Mouse (Mus musculus) spleen, adult 2 months (tissue): ENCODE measurements around the gene Aqp11. TPM values are rescaled to one million over a fixed set of nuclear protein-coding genes. Genes with fewer than 3 reads are reported as not detected.

Source experiments
- DNase-seq, 2 experiments: peaks; one replicate each; pipeline versions ENCODE4 v3.0.0 to v3.0.0-alpha.2; 2012 to 2021; ENCODE audit warnings: low spot score in 2 of 2, low read depth in 1 of 2
- H3K27ac ChIP-seq: fragments of 200-500 bp; 2 replicates; pipeline ENCODE4 v1.5.1; 2012; ENCODE audit warnings: low read length, inconsistent platforms; ENCODE audit not compliant: insufficient read depth
- H3K27me3 ChIP-seq: fragments of 200-500 bp; 2 replicates; pipeline ENCODE4 v1.6.1; 2012; ENCODE audit warnings: mild to moderate bottlenecking, moderate library complexity, low read length, inconsistent platforms; ENCODE audit not compliant: control insufficient read depth, insufficient read depth
- H3K36me3 ChIP-seq: fragments of 200-500 bp; 2 replicates; pipeline ENCODE4 v1.6.1; 2012; ENCODE audit warnings: mild to moderate bottlenecking, low read length, inconsistent platforms; ENCODE audit not compliant: control insufficient read depth, insufficient read depth
- H3K4me1 ChIP-seq: fragments of 200-500 bp; 2 replicates; pipeline ENCODE4 v1.6.1; 2011; ENCODE audit warnings: inconsistent platforms; ENCODE audit not compliant: control insufficient read depth, insufficient read depth, insufficient read length
- H3K4me3 ChIP-seq: fragments of 200-500 bp; 2 replicates; pipeline ENCODE4 v1.5.1; 2011; ENCODE audit warnings: mild to moderate bottlenecking, inconsistent platforms; ENCODE audit not compliant: insufficient read depth, insufficient read length; ENCODE audit errors: extremely low read depth
- CTCF ChIP-seq: fragments of 200-500 bp; IDR thresholded peaks from 2 replicates; pipeline ENCODE4 v1.5.1; 2011; ENCODE audit warnings: mild to moderate bottlenecking, inconsistent platforms; ENCODE audit not compliant: insufficient read depth, insufficient read length, insufficient replicate concordance; ENCODE audit errors: extremely low read depth
- POLR2A ChIP-seq: fragments of 200-500 bp; IDR thresholded peaks from 2 replicates; pipeline ENCODE4 v1.6.1; 2011; ENCODE audit warnings: low read depth, low read length, inconsistent platforms
- WGBS: fragments of 180-500 bp; shearing (Covaris S2); methylation state at CpG from one replicate; pipeline ENCODE4 v1.1.7; 2018; 5-methylcytosine and 5-hydroxymethylcytosine counted together
- polyA plus RNA-seq: library from polyadenylated mRNA; depleted of rRNA; stranded (reverse); fragments of >200 nt; gene quantifications from 2 replicates; pipeline ENCODE4 v1.2.3, GENCODE M21; 2012

Gene Aqp11
- polyA plus RNA-seq, 1 experiment, result 0.78 TPM

- Histone ChIP-seq H3K27ac (no peak overlapping the region), H3K4me3 (no peak overlapping the region), H3K36me3 (no peaks in the 10 kb centered on the region), H3K4me1 (peaks cover 5% of the 10 kb centered on the region; the same call in 1 of the 2 replicates), H3K27me3 (no peaks in the 10 kb centered on the region)
- no peak for DNase-seq
- TF ChIP-seq POLR2A (no peak), CTCF (no peak)
- WGBS, result 82% methylated on average over 4 of the region's 4 CpGs
These were observed 9.2 kb upstream of the Aqp11 start for GRCm38 (mm10) chr7:97747176-97747707.

GRCm38 (mm10) chr7:97745299-97745698, 7.2 kb upstream of the Aqp11 start:
- peaks cover 5% of the 10 kb centered on the region; the same call in 1 of the 2 replicates for H3K4me1 ChIP-seq
- DNase-seq, result peak; percentile 41 to 47
- peak; percentile 60; the same call in 1 of the 2 replicates for TF ChIP-seq CTCF
- no peak for TF ChIP-seq POLR2A
- H3K4me3 ChIP-seq, result no peak overlapping the region
- no peaks in the 10 kb centered on the region for H3K27me3 ChIP-seq
- no peak overlapping the region for H3K27ac ChIP-seq
- 10% methylated on average over 3 of the region's 3 CpGs for WGBS
- no peaks in the 10 kb centered on the region for H3K36me3 ChIP-seq

- Histone ChIP-seq H3K36me3 (no peaks in the 10 kb centered on the region), H3K4me1 (no peaks in the 10 kb centered on the region), H3K27ac (no peak overlapping the region), H3K4me3 (no peak overlapping the region), H3K27me3 (0 out of 2 replicates have a peak, but pooled peaks cover 3% of the 10 kb centered on the region)
- DNase-seq, result no peak
- 51% methylated on average over 1 of the region's 1 CpGs for WGBS
- no peak for TF ChIP-seq CTCF
- TF ChIP-seq POLR2A, result no peak
These were observed 3.7 kb upstream of the Aqp11 start for GRCm38 (mm10) chr7:97741756-97742291.

- WGBS, result 78% methylated on average over 10 of the region's 10 CpGs
- Histone ChIP-seq H3K36me3 (no peaks in the 10 kb centered on the region), H3K4me1 (no peaks in the 10 kb centered on the region), H3K4me3 (no peak overlapping the region), H3K27ac (no peak overlapping the region), H3K27me3 (0 out of 2 replicates have a peak, but pooled peaks cover 3% of the 10 kb centered on the region)
- TF ChIP-seq CTCF (no peak), POLR2A (no peak)
- DNase-seq, result no peak
These were observed 2.9 kb upstream of the Aqp11 start for GRCm38 (mm10) chr7:97740948-97741347.

- Histone ChIP-seq H3K4me3 (peak overlapping the region; percentile 75), H3K4me1 (no peaks in the 10 kb centered on the region), H3K27ac (no peak overlapping the region), H3K27me3 (0 out of 2 replicates have a peak, but pooled peaks cover 3% of the 10 kb centered on the region), H3K36me3 (no peaks in the 10 kb centered on the region)
- 20% methylated on average over 12 of the region's 12 CpGs for WGBS
- DNase-seq, result no peak
- TF ChIP-seq POLR2A (no peak), CTCF (no peak)
These were observed 842 bp downstream of the Aqp11 start for GRCm38 (mm10) chr7:97737256-97737637.

GRCm38 (mm10) chr7:97735886-97736420, 2.1 kb downstream of the Aqp11 start:
- no peaks in the 10 kb centered on the region for H3K4me1 ChIP-seq
- no peak overlapping the region for H3K27ac ChIP-seq
- 48% methylated on average over 4 of the region's 4 CpGs for WGBS

GRCm38 (mm10) chr7:97735021-97735420, 3.1 kb downstream of the Aqp11 start:
- 81% methylated on average over 8 of the region's 8 CpGs for WGBS
- no peak for DNase-seq
- H3K4me1 ChIP-seq, result no peaks in the 10 kb centered on the region
- no peak overlapping the region for H3K4me3 ChIP-seq
- 0 out of 2 replicates have a peak, but pooled peaks cover 3% of the 10 kb centered on the region for H3K27me3 ChIP-seq
- no peak overlapping the region for H3K27ac ChIP-seq
- TF ChIP-seq POLR2A, result no peak
- no peak for TF ChIP-seq CTCF
- H3K36me3 ChIP-seq, result no peaks in the 10 kb centered on the region

More at GRCm38 (mm10) chr7:97735886-97736420, 2.1 kb downstream of the Aqp11 start:
- no peak for DNase-seq
- Histone ChIP-seq H3K4me3 (no peak overlapping the region), H3K27me3 (0 out of 2 replicates have a peak, but pooled peaks cover 3% of the 10 kb centered on the region), H3K36me3 (no peaks in the 10 kb centered on the region)
- TF ChIP-seq CTCF, result no peak
- no peak for TF ChIP-seq POLR2A
